Mouse (Mus musculus) lung, embryonic 14.5 days (tissue): ENCODE measurements around the gene Asb17. TPM values are rescaled to one million over a fixed set of nuclear protein-coding genes. Genes with fewer than 3 reads are reported as not detected.

Experiments used
- ATAC-seq: fragments of 200-750 bp; cut with Nextera tagmentation; 2 replicates; pipeline ENCODE4 v1.8.0; 2017; ENCODE audit warnings: mild to moderate bottlenecking, moderate TSS enrichment, moderate library complexity; ENCODE audit not compliant: insufficient read depth
- DNase-seq: peaks from one replicate; pipeline ENCODE4 v3.0.0-alpha.2; 2015
- H3K27ac ChIP-seq: fragments of 300-500 bp; sonication (generic); 2 replicates; pipeline ENCODE4 v1.5.1; 2014; ENCODE audit warnings: low read depth, mild to moderate bottlenecking, moderate library complexity
- H3K27me3 ChIP-seq: fragments of 300-500 bp; sonication (generic); 2 replicates; pipeline ENCODE4 v1.6.1; 2014; ENCODE audit warnings: low read length, control low read depth; ENCODE audit not compliant: insufficient read depth
- H3K36me3 ChIP-seq: fragments of 300-500 bp; sonication (generic); 2 replicates; pipeline ENCODE4 v1.6.1; 2014; ENCODE audit warnings: control low read depth; ENCODE audit not compliant: insufficient read depth
- H3K4me1 ChIP-seq: fragments of 300-500 bp; sonication (generic); 2 replicates; pipeline ENCODE4 v1.6.1; 2014; ENCODE audit warnings: antibody characterized with exemption, control low read depth; ENCODE audit not compliant: insufficient read depth
- H3K4me2 ChIP-seq: fragments of 300-500 bp; sonication (generic); 2 replicates; pipeline ENCODE4 v1.6.1; 2014; ENCODE audit warnings: mild to moderate bottlenecking
- H3K4me3 ChIP-seq: fragments of 300-500 bp; sonication (generic); 2 replicates; pipeline ENCODE4 v1.5.1; 2014; ENCODE audit warnings: low read depth, low read length
- H3K9ac ChIP-seq: fragments of 300-500 bp; sonication (generic); 2 replicates; pipeline ENCODE4 v1.6.1; 2014
- H3K9me3 ChIP-seq: fragments of 300-500 bp; sonication (generic); 2 replicates; pipeline ENCODE4 v1.6.1; 2016; ENCODE audit warnings: low read depth, low read length, control low read depth
- CTCF ChIP-seq: IDR thresholded peaks from 2 replicates; pipeline ENCODE4 v1.5.1; 2016; ENCODE audit warnings: antibody characterized with exemption, low read depth
- WGBS: fragments of 180-500 bp; shearing (Covaris S2); extraction: QIAGEN DNeasy Blood & Tissue Kit; methylation state at CpG from one replicate; pipeline ENCODE4 v1.1.7; 2014; 5-methylcytosine and 5-hydroxymethylcytosine counted together
- polyA plus RNA-seq: library from polyadenylated mRNA; unstranded; fragments of >200 nt; fragmentation: Nextera tagmentation; extraction: Ambion mirVana; gene quantifications from 2 replicates; pipeline ENCODE4 v1.2.1, GENCODE M21; 2014

Gene Asb17
- polyA plus RNA-seq, result 0.09 TPM in 1 of 2 replicates, not detected in the other

DNA sequence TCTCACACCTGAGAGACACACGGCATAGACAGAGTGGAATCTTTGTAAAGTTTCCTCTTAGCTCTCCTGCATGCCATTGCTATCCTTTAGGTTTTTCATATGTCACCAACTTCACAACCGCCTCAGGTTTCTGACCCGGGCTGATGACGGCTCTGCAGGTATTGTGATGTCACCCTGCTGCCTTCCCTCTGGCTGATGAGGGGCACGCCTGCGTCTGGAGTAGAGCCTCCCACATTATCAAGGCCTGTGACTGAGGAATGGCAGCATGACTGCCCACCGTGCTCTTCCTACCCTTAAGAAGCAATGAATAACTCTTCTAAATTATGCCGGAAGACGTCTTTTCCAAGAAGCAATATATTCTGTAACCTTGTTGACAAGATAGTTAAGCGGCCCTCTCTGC lies at the start of gene Asb17:
Gene Asb17 (plus strand): TSS at position 180 of the 400 bp plus-strand sequence.
- no peak within 1 kb of the TSS for H3K27ac ChIP-seq
- no peaks in the 10 kb centered on the region for H3K9me3 ChIP-seq
- no peaks in the 10 kb centered on the region for H3K4me1 ChIP-seq
- H3K4me2 ChIP-seq, result no peak within 1 kb of the TSS
- DNase-seq (no peak), ATAC-seq (no peak)
- whole genome bisulfite sequencing, result 74% methylated on average over 10 of the region's 10 CpGs
- H3K9ac ChIP-seq, result no peak within 1 kb of the TSS
- no peak for TF ChIP-seq CTCF
- no peaks in the 10 kb centered on the region for H3K27me3 ChIP-seq
- no peaks in the 10 kb centered on the region for H3K36me3 ChIP-seq
- no peak within 1 kb of the TSS for H3K4me3 ChIP-seq

- TF ChIP-seq CTCF, result no peak
- Histone ChIP-seq H3K4me3 (no peak overlapping the region), H3K27me3 (no peaks in the 10 kb centered on the region), H3K9me3 (no peaks in the 10 kb centered on the region), H3K4me1 (no peaks in the 10 kb centered on the region), H3K27ac (no peak overlapping the region), H3K9ac (no peak overlapping the region), H3K36me3 (no peaks in the 10 kb centered on the region), H3K4me2 (no peak overlapping the region)
- ATAC-seq (no peak), DNase-seq (peak; percentile 14)
- 50% methylated on average over 7 of the region's 7 CpGs for WGBS
Observed at GRCm38 (mm10) chr3:153797574-153797973, 46.4 kb upstream of the Asb17 start.

- H3K4me1 ChIP-seq, result no peaks in the 10 kb centered on the region
- H3K9me3 ChIP-seq, result no peaks in the 10 kb centered on the region
- no peak overlapping the region for H3K4me2 ChIP-seq
- no peak overlapping the region for H3K27ac ChIP-seq
- no peak overlapping the region for H3K4me3 ChIP-seq
- ATAC-seq, result no peak
- no peaks in the 10 kb centered on the region for H3K36me3 ChIP-seq
- DNase-seq, result no peak
- WGBS, result 90% methylated on average over 11 of the region's 11 CpGs
- H3K9ac ChIP-seq, result no peak overlapping the region
- TF ChIP-seq CTCF, result no peak
- no peaks in the 10 kb centered on the region for H3K27me3 ChIP-seq
Observed at GRCm38 (mm10) chr3:153799603-153800002, 44.4 kb upstream of the Asb17 start.

- Histone ChIP-seq H3K9ac (no peak overlapping the region), H3K36me3 (no peaks in the 10 kb centered on the region), H3K27ac (no peak overlapping the region), H3K27me3 (no peaks in the 10 kb centered on the region), H3K4me2 (no peak overlapping the region), H3K4me3 (no peak overlapping the region), H3K9me3 (no peaks in the 10 kb centered on the region), H3K4me1 (no peaks in the 10 kb centered on the region)
- no peak for DNase-seq
- no peak for ATAC-seq
- no peak for TF ChIP-seq CTCF
- WGBS, result 71% methylated on average over 5 of the region's 5 CpGs
Observed at GRCm38 (mm10) chr3:153800690-153801089, 43.3 kb upstream of the Asb17 start.

DNA sequence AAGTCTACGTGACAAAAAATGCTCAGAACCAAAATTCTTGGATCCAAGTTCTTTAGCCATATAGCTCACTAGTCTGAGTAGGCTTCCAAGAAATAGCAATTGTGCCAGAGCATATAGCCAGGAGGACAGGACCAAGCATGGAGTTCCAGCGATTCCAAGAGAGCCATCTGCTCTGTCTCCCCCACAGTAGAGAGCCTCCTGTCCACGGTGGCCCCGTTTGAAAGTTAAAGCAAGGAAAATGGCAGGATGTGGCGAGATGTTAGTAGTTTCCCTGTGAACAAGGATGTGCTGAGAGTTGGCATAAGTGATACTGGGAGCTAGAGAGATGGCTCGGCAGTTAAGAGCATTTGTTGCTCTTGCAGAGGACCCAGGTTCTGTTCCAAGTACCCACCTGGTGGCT lies 42.5 kb upstream of the Asb17 start:
- no peak for ATAC-seq
- WGBS, result 76% methylated on average over 6 of the region's 6 CpGs
- no peaks in the 10 kb centered on the region for H3K9me3 ChIP-seq

DNA sequence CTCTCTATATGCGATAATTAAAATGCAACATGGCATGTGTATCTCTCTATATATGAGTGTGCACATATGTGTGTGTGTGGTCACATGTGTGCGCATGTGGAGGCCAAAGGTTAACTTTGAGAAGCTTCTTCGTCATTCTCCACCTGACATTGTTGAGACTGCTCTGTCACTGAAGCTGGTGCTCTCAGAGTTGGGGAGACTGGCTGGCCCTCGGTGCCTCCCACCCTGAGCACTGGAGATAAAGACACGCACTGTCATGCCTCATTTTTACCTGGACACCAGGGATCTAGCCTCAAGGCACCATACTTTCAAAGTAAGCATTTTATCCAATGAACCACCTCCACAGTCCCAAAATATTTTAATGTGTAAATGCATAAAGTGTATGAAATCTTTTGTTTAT lies 41.4 kb upstream of the Asb17 start:
- Histone ChIP-seq H3K27ac (no peak overlapping the region), H3K4me3 (no peak overlapping the region), H3K36me3 (no peaks in the 10 kb centered on the region), H3K4me2 (no peak overlapping the region), H3K9ac (no peak overlapping the region), H3K9me3 (no peaks in the 10 kb centered on the region), H3K27me3 (no peaks in the 10 kb centered on the region), H3K4me1 (0 out of 2 replicates have a peak, but pooled peaks cover 4% of the 10 kb centered on the region)
- no peak for ATAC-seq
- 72% methylated on average over 5 of the region's 5 CpGs for WGBS
- DNase-seq, result no peak
- TF ChIP-seq CTCF, result no peak

More for the DNA sequence above, 42.5 kb upstream of the Asb17 start:
- no peaks in the 10 kb centered on the region for H3K36me3 ChIP-seq
- 0 out of 2 replicates have a peak, but pooled peaks cover 4% of the 10 kb centered on the region for H3K4me1 ChIP-seq
- no peak overlapping the region for H3K9ac ChIP-seq
- H3K4me3 ChIP-seq, result no peak overlapping the region
- H3K27me3 ChIP-seq, result no peaks in the 10 kb centered on the region
- no peak for DNase-seq
- H3K4me2 ChIP-seq, result no peak overlapping the region
- TF ChIP-seq CTCF, result no peak
- H3K27ac ChIP-seq, result no peak overlapping the region

- no peak for DNase-seq
- no peaks in the 10 kb centered on the region for H3K36me3 ChIP-seq
- no peak for TF ChIP-seq CTCF
- no peaks in the 10 kb centered on the region for H3K9me3 ChIP-seq
- 90% methylated on average over 7 of the region's 7 CpGs for WGBS
- no peak for ATAC-seq
- H3K27ac ChIP-seq, result no peak overlapping the region
- H3K27me3 ChIP-seq, result no peaks in the 10 kb centered on the region
- 0 out of 2 replicates have a peak, but pooled peaks cover 4% of the 10 kb centered on the region for H3K4me1 ChIP-seq
- H3K4me2 ChIP-seq, result no peak overlapping the region
- no peak overlapping the region for H3K4me3 ChIP-seq
- no peak overlapping the region for H3K9ac ChIP-seq
Observed at GRCm38 (mm10) chr3:153804032-153804431, 40.0 kb upstream of the Asb17 start.
